In genomic region chr3:131139345-131140090, GRCm38 (mm10) we compare ENCODE assay signal across 8 mouse cellular contexts. TPM values are rescaled to one million over a fixed set of nuclear protein-coding genes. Genes with fewer than 3 reads are reported as not detected.
DNase-seq lines count a peak whose midpoint lies in the region; ATAC-seq and TF ChIP-seq lines count a peak whose summit lies in the region.

No protein-coding gene starts in this region.

- no peak for TF ChIP-seq POLR2A in bone marrow macrophage, adult 2 months (IDR thresholded peaks at IDR 0.05; ENCODE audit: borderline replicate concordance, low read depth, low read length)

- WGBS in lung, embryonic 14.5 days: 47% methylated on average over 14 of the region's 14 CpGs
- 56% methylated on average over 14 of the region's 14 CpGs for WGBS in midbrain, embryonic 16.5 days

- ATAC-seq in lung, embryonic 14.5 days (ENCODE audit: insufficient read depth): no peak
- peak; percentile 58 to 90 for ATAC-seq in hematopoietic stem cell, adult 5-6 weeks (replicated peaks in 1 of 2; ENCODE audit: insufficient read depth in 1 of 2, low FRiP score in 2 of 2, low TSS enrichment in 1 of 2, low read depth in 1 of 2, poor library complexity in 2 of 2, severe bottlenecking in 2 of 2)
- no peak for ATAC-seq in midbrain, embryonic 16.5 days
- ATAC-seq in monocyte, adult 5-6 weeks (replicated peaks; ENCODE audit: insufficient number of reproducible peaks, low FRiP score, low TSS enrichment, poor library complexity, severe bottlenecking): no peak

- DNase-seq in lung, embryonic 14.5 days: no peak
- no peak for DNase-seq in lung, postnatal 14 days
- no peak for DNase-seq in layer of hippocampus, postnatal 14 days (ENCODE audit: low spot score in 2 of 2)
- DNase-seq in spleen, adult 18-20 months: no peak

- no peak overlapping the region for H3K4me2 ChIP-seq in lung, embryonic 14.5 days
- peak overlapping the region; percentile 30; the same call in 1 of the 2 replicates for H3K4me2 ChIP-seq in midbrain, embryonic 16.5 days (ENCODE audit: low read length)

- H3K36me3 ChIP-seq in lung, embryonic 14.5 days (ENCODE audit: insufficient read depth): no peaks in the 10 kb centered on the region
- H3K36me3 ChIP-seq in midbrain, embryonic 16.5 days (ENCODE audit: control insufficient read depth, insufficient read depth, low read length): no peaks in the 10 kb centered on the region

- TF ChIP-seq CTCF in lung, embryonic 14.5 days (IDR thresholded peaks at IDR 0.05; ENCODE audit: low read depth): no peak
- no peak for TF ChIP-seq CTCF in bone marrow macrophage, adult 2 months (IDR thresholded peaks at IDR 0.05; ENCODE audit: low read depth, low read length)

- peak overlapping the region; percentile 38 for H3K27ac ChIP-seq in lung, embryonic 14.5 days (ENCODE audit: low read depth)
- H3K27ac ChIP-seq in bone marrow macrophage, adult 2 months (ENCODE audit: insufficient read depth, low read depth, low read length): 0 out of 2 replicates have a peak overlapping the region, but pooled peaks have one; percentile 1
- peak overlapping the region; percentile 78 for H3K27ac ChIP-seq in midbrain, embryonic 16.5 days (ENCODE audit: low read length)

- H3K9me3 ChIP-seq in lung, embryonic 14.5 days (ENCODE audit: low read depth, low read length): no peaks in the 10 kb centered on the region
- H3K9me3 ChIP-seq in midbrain, embryonic 16.5 days (replicated peaks; ENCODE audit: control insufficient read depth, low read length, poor library complexity, severe bottlenecking): no peaks in the 10 kb centered on the region

- no peaks in the 10 kb centered on the region for H3K27me3 ChIP-seq in lung, embryonic 14.5 days (ENCODE audit: insufficient read depth, low read length)
- no peaks in the 10 kb centered on the region for H3K27me3 ChIP-seq in midbrain, embryonic 16.5 days (ENCODE audit: control insufficient read depth, insufficient read depth, low read depth, low read length)

- H3K4me3 ChIP-seq in lung, embryonic 14.5 days (ENCODE audit: low read depth, low read length): no peak overlapping the region
- no peak overlapping the region for H3K4me3 ChIP-seq in bone marrow macrophage, adult 2 months (ENCODE audit: insufficient read depth, low read length)
- H3K4me3 ChIP-seq in midbrain, embryonic 16.5 days (ENCODE audit: low read depth, low read length): no peak overlapping the region

- peaks cover 15% of the 10 kb centered on the region for H3K4me1 ChIP-seq in lung, embryonic 14.5 days (ENCODE audit: insufficient read depth)
- peaks cover 12% of the 10 kb centered on the region for H3K4me1 ChIP-seq in bone marrow macrophage, adult 2 months (ENCODE audit: control insufficient read depth, insufficient read depth, low read length)
- H3K4me1 ChIP-seq in midbrain, embryonic 16.5 days (ENCODE audit: control insufficient read depth, insufficient read depth, low read length): peaks cover 54% of the 10 kb centered on the region

- H3K9ac ChIP-seq in lung, embryonic 14.5 days: no peak overlapping the region
- no peak overlapping the region for H3K9ac ChIP-seq in midbrain, embryonic 16.5 days (ENCODE audit: low read depth, low read length)

RNA-seq across cellular contexts. Expression of gene Lef1, which starts 29.2 kb away (rescaled TPM):
- polyA plus RNA-seq in lung, embryonic 14.5 days (2014; fragmentation: Nextera tagmentation; extraction: Ambion mirVana): 31.6 and 32.7 TPM in 2 replicates
- not detected in 2 replicates for polyA plus RNA-seq in bone marrow macrophage, adult 2 months (2012; ENCODE audit: insufficient read depth, insufficient read length, missing spikeins)
- total RNA-seq in hematopoietic stem cell, adult 5-6 weeks (2017): 0.38 and 0.89 TPM in 2 replicates
- polyA plus RNA-seq in midbrain, embryonic 16.5 days (2015; fragmentation: Nextera tagmentation; extraction: Ambion mirVana): 67.6 and 81.3 TPM in 2 replicates
- total RNA-seq in layer of hippocampus, postnatal 14 days (2021): 1 to 10 TPM; 9.0 to 9.4 TPM
- 4.7 to 20.3 TPM (median 18.9 TPM) in 3 replicates for total RNA-seq in monocyte, adult 5-6 weeks (2017)

Comparison
In these comparisons a context has a peak if more than half of its experiments do, and no peak if none do; other contexts are left out.
1. ATAC-seq: peak in hematopoietic stem cell, adult 5-6 weeks (2 of 2); none in lung, embryonic 14.5 days (single experiment), midbrain, embryonic 16.5 days (single experiment) and monocyte, adult 5-6 weeks (single experiment).
2. H3K27ac ChIP-seq: peak in every context shown above with its lines; median percentile 78 in midbrain, embryonic 16.5 days; 38 in lung, embryonic 14.5 days; 1 in bone marrow macrophage, adult 2 months.